Mouse (Mus musculus): ENCODE results near the gene Wdr54.
A peak's percentile ranks its signal among the peaks of the same experiment; 100 is the strongest.

Gene Wdr54

GRCm38 (mm10) chr6:83104158-83104557, 52.0 kb downstream of the Wdr54 start:
- no peak for DNase-seq (ENCODE audit: low spot score)

GRCm38 (mm10) chr6:83103130-83103650, 53.0 kb downstream of the Wdr54 start:
- no peak for DNase-seq (ENCODE audit: low spot score)

- DNase-seq (ENCODE audit: low spot score): peak; percentile 55
These were observed 54.3 kb downstream of the Wdr54 start for GRCm38 (mm10) chr6:83101688-83102556.

GRCm38 (mm10) chr6:83101316-83101687, 54.9 kb downstream of the Wdr54 start, which contains the start of the genes Ccdc142 and Gm42688:
Gene Ccdc142 (plus strand): TSS chr6:83101601.
Gene Gm42688 (plus strand): TSS chr6:83101617.
- DNase-seq (ENCODE audit: low spot score): peak; percentile 74
